Mouse (Mus musculus) limb, embryonic 11.5 days (tissue): ENCODE data around the gene Taf12. TPM values are rescaled to one million over a fixed set of nuclear protein-coding genes. Genes with fewer than 3 reads are reported as not detected.
"Not testable (repeated sequence)": the region's sequence is repeated elsewhere in the genome, so short reads cannot be mapped to it uniquely, and the experiment has no call there.

Experiments
- ATAC-seq: fragments of 200-750 bp; cut with Nextera tagmentation; 2 replicates; pipeline ENCODE4 v1.8.0; 2017; ENCODE audit warnings: low read depth; ENCODE audit not compliant: insufficient number of reproducible peaks, low FRiP score, low TSS enrichment
- DNase-seq: peaks from one replicate; pipeline ENCODE4 v3.0.0-alpha.2; 2015; ENCODE audit warnings: low spot score
- H3K27ac ChIP-seq: fragments of 300-500 bp; sonication (generic); replicated peaks from 2 replicates; pipeline ENCODE4 v1.5.1; 2014; ENCODE audit warnings: low read depth, mild to moderate bottlenecking, low read length
- H3K27me3 ChIP-seq: fragments of 300-500 bp; sonication (generic); 2 replicates; pipeline ENCODE4 v1.6.1; 2014; ENCODE audit warnings: mild to moderate bottlenecking, low read length, mixed read lengths; ENCODE audit not compliant: control insufficient read depth, insufficient read depth
- H3K36me3 ChIP-seq: fragments of 300-500 bp; sonication (generic); 2 replicates; pipeline ENCODE4 v1.6.1; 2014; ENCODE audit warnings: mild to moderate bottlenecking, low read length, moderate library complexity, mixed read lengths; ENCODE audit not compliant: control insufficient read depth, insufficient read depth
- H3K4me1 ChIP-seq: fragments of 300-500 bp; sonication (generic); 2 replicates; pipeline ENCODE4 v1.6.1; 2014; ENCODE audit warnings: low read length, mixed read lengths; ENCODE audit not compliant: control insufficient read depth, insufficient read depth
- H3K4me2 ChIP-seq: fragments of 300-500 bp; sonication (generic); 2 replicates; pipeline ENCODE4 v1.6.1; 2014; ENCODE audit warnings: low read depth, mild to moderate bottlenecking, moderate library complexity; ENCODE audit not compliant: severe bottlenecking
- H3K4me3 ChIP-seq: fragments of 300-500 bp; sonication (generic); 2 replicates; pipeline ENCODE4 v1.5.1; 2014; ENCODE audit warnings: low read depth, low read length
- H3K9ac ChIP-seq: fragments of 300-500 bp; sonication (generic); 2 replicates; pipeline ENCODE4 v1.6.1; 2014; ENCODE audit warnings: mild to moderate bottlenecking, low read length
- H3K9me3 ChIP-seq: fragments of 300-500 bp; sonication (generic); 2 replicates; pipeline ENCODE4 v1.6.1; 2016; ENCODE audit warnings: low read length; ENCODE audit not compliant: control insufficient read depth
- WGBS: fragments of 180-500 bp; shearing (Covaris S2); extraction: QIAGEN DNeasy Blood & Tissue Kit; methylation state at CpG from one replicate; pipeline ENCODE4 v1.1.7; 2014; 5-methylcytosine and 5-hydroxymethylcytosine counted together
- polyA plus RNA-seq: library from polyadenylated mRNA; unstranded; fragments of >200 nt; fragmentation: Nextera tagmentation; extraction: Ambion mirVana; gene quantifications from 2 replicates; pipeline ENCODE4 v1.2.1, GENCODE M21; 2014

The Taf12 gene
- polyA plus RNA-seq, 1 experiment from 2014 or later, result 64.4 TPM

DNA sequence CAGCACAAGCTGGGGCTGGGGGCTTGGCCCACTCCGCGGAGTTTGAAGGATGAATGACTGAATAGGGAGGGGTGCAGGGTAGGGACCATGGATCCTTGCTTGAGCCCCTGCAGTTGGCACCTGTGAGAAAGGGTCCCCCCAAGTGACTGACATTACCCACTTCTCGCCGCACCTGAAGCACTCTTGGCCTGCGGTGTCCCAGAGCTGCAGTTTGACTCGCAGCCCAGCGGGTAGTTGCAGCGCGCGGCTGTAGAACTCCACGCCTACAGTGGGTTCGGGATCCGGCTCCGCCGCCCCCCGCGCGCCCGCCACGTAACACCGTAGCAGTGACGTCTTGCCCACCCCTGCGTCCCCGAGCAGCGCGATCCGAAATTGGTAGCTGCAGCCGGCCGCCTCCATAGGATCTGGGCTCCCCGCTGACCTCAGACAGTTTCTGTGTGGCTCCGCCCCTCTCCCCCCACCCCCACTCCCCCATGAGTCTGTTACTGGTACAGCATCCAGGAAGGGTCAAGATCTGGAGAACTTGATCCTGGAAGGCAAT is 28.8 kb downstream of the Taf12 start, which contains the start of gene Rab42:
Gene Rab42, minus strand, starts transcription at position 447 of the 541 bp plus-strand sequence.
- H3K4me2 ChIP-seq, result peak within 1 kb of the TSS; percentile 74
- H3K27me3 ChIP-seq, result no peaks in the 10 kb centered on the region
- 1% methylated on average over 31 of the region's 31 CpGs for WGBS
- H3K4me3 ChIP-seq, result peak within 1 kb of the TSS; percentile 40
- H3K36me3 ChIP-seq, result no peaks in the 10 kb centered on the region
- H3K27ac ChIP-seq, result no peak within 1 kb of the TSS
- ATAC-seq, result peak; percentile 71
- H3K9me3 ChIP-seq, result no peaks in the 10 kb centered on the region
- peak within 1 kb of the TSS; percentile 56 for H3K9ac ChIP-seq
- DNase-seq, result peak; percentile 76
- 0 out of 2 replicates have a peak, but pooled peaks cover 4% of the 10 kb centered on the region for H3K4me1 ChIP-seq

DNA sequence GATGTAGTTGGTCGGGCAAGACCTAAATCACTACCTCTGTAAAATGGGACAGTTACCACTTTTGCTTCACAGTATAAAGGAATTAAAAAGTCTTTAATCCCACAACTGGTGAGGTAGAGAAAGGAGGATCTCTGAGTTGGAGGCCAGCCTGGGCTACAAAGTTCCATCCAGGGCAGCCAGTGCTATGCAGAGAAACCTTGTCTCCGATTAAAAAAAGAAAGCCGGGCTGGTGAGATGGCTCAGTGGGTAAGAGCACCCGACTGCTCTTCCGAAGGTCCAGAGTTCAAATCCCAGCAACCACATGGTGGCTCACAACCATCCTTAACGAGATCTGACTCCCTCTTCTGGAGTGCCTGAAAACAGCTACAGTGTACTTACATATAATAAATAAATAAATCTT is 29.3 kb downstream of the Taf12 start:
- not testable (repeated sequence) for H3K27me3 ChIP-seq, DNase-seq, ATAC-seq, H3K9me3 ChIP-seq, H3K27ac ChIP-seq, H3K4me1 ChIP-seq, H3K36me3 ChIP-seq
- peak overlapping the region; percentile 40 for H3K4me3 ChIP-seq
- H3K4me2 ChIP-seq, result peak overlapping the region; percentile 74
- WGBS, result 51% methylated on average over 6 of the region's 6 CpGs
- peak overlapping the region; percentile 56; the same call in 1 of the 2 replicates for H3K9ac ChIP-seq

DNA sequence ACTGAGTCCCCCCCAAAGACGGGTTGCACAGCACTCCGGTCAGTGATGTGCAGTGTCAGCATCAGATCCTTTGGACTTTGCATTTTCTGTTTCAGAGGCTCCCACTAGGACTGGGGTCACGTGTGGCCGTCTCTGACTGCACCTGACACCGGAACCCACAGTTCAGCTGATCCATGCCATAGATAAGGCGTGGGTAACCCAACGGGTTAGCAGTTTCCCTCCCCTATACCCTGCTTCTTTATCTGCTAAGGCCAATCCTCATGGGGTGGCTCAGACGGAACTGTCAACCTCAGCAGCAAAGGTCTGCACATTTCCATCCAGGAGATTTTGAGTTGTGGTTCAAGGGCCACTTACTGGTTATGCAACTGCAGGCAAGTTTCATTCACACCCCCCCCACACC is 31.1 kb downstream of the Taf12 start:
- Histone ChIP-seq H3K27me3 (no peaks in the 10 kb centered on the region), H3K4me1 (peaks cover 7% of the 10 kb centered on the region; the same call in 1 of the 2 replicates), H3K36me3 (peaks cover 4% of the 10 kb centered on the region), H3K4me2 (no peak overlapping the region), H3K9ac (no peak overlapping the region), H3K27ac (no peak overlapping the region), H3K4me3 (no peak overlapping the region), H3K9me3 (no peaks in the 10 kb centered on the region)
- ATAC-seq (no peak), DNase-seq (no peak)
- WGBS, result 86% methylated on average over 8 of the region's 8 CpGs

DNA sequence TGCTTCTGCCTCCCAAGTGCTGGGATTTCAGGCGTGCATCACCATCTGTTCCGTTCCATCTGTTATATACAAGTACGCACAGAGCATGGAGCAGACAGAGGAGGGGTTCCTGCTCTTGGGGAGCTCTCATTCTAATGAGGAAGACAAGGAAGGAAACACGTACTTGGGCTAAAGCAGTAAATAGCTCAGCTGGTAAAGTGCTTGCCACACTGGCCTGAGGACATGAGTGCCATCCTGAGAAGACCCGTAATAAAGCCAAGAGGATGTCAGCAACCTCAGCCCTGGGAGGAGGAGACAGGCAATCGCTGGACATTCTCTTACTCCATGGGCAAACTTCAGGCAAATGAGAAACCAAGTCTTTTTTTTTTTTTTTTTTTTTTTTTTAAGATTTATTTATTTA is 31.8 kb downstream of the Taf12 start:
- WGBS, result 68% methylated on average over 6 of the region's 6 CpGs
- H3K4me3 ChIP-seq, result no peak overlapping the region
- ATAC-seq, result no peak
- no peak overlapping the region for H3K9ac ChIP-seq
- no peak for DNase-seq
- H3K4me1 ChIP-seq, result peaks cover 7% of the 10 kb centered on the region; the same call in 1 of the 2 replicates
- H3K4me2 ChIP-seq, result no peak overlapping the region
- H3K27ac ChIP-seq, result no peak overlapping the region
- H3K36me3 ChIP-seq, result peaks cover 7% of the 10 kb centered on the region
- H3K27me3 ChIP-seq, result no peaks in the 10 kb centered on the region
- H3K9me3 ChIP-seq, result no peaks in the 10 kb centered on the region

DNA sequence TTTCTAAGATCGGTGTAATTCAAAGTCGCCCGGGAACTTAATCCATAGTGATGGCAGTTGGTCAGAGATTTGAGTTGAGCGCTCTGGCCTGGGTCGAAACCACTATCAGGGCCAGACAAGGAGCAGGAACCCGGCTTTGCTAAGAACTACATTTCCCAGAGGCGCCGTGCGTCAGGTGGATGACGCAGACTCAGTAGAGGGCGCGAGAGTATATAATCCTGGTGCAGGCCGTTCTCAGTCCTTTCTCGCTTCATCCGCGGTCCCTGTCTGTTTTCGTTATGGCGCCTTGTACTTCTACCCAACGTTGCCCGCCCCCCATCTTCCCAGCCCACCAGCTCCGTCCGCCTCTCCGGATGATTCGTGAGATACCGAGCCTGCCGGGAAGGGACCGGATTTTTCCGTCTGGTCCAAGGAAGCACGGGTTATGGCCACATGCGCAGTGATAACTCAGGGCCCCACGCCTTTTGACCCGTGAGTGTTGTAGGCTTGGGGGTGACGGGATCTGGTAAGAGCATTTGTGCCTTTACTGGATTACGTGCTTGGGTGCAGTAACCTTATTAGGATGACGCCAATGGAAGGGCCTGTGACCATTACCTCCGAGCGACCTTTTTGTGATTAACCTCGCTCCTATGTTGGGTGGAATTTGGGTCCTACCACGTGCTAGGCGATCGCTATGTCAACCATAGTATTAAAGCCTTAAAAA is 34.4 kb downstream of the Taf12 start:
- under 1% methylated on average over 41 of the region's 41 CpGs for WGBS
- DNase-seq (peak; percentile 91), ATAC-seq (peak; percentile 89)
- Histone ChIP-seq H3K27ac (peak overlapping the region; percentile 63), H3K4me1 (peaks cover 3% of the 10 kb centered on the region; the same call in 1 of the 2 replicates), H3K4me2 (peak overlapping the region; percentile 88), H3K36me3 (peaks cover 16% of the 10 kb centered on the region), H3K27me3 (no peaks in the 10 kb centered on the region), H3K4me3 (peak overlapping the region; percentile 75), H3K9me3 (no peaks in the 10 kb centered on the region), H3K9ac (peak overlapping the region; percentile 88)

DNA sequence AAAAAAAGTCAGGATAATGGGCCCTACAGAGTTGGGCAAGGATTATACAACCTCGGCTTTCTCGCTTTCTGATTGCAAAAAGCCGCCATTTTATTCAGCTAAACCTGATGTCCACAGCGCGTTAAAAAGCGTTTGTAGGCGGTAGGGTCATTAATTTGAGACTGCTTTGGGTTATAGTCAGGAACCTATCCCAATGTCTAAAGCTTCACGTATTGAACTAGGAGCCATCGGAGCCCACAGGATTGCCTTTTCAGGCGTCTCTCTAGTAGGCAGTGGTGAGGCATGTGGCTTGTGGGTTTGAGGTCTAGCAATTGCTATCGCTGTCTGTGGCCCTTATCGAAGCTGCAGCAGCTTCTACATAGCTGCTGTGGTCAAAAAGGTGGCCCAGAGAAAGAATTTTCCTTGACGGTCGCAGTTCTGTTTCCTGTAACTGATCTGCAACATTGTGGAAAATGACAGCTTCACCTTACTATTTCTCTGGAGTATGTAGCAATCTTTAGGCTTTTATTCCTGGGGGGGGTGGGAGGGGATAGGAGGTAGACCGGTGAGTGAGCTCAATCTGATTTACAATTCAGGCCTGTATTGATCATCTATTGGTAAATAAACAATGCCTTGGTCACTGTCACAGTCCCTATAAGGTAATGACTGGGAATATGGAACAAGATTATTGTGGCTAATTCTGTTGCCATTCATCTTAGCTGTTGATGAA is 35.1 kb downstream of the Taf12 start:
- Histone ChIP-seq H3K4me3 (peak overlapping the region; percentile 75), H3K36me3 (peaks cover 18% of the 10 kb centered on the region), H3K27ac (peak overlapping the region; percentile 63), H3K4me2 (peak overlapping the region; percentile 88), H3K9me3 (no peaks in the 10 kb centered on the region), H3K9ac (peak overlapping the region; percentile 88), H3K27me3 (no peaks in the 10 kb centered on the region), H3K4me1 (peaks cover 3% of the 10 kb centered on the region; the same call in 1 of the 2 replicates)
- under 1% methylated on average over 15 of the region's 15 CpGs for WGBS
- ATAC-seq (no peak), DNase-seq (no peak)

DNA sequence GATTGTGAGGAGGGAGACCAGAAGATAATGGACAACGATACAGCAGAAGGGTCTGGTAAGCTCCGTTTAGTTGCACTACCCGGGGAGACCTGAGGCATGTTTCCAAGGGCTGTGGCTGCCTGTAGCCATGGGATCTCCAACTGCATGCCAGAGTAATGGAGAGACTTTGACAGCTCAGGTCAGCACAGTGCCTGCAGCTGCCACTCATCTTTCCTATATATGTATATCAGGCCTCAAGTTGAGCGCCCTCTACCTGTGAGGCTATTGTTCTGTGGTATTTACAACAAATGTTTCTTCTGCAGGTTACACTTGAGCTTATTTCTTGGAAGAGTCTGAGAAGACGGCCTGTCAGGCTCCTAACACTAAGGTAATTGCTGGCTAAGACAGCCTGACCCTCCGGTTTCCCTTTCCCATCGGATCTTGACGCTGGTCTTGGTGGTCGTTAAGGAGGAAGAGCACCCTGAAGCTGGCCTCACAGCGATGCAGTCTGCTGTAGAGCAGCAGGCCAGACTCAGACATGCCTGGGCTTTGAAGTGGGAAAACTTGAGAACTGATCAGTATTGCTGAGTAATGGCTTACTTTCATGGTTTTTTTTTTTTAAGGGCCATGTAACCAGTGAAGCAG is 35.8 kb downstream of the Taf12 start:
- Histone ChIP-seq H3K9me3 (no peaks in the 10 kb centered on the region), H3K4me2 (peak overlapping the region; percentile 88), H3K9ac (peak overlapping the region; percentile 88; the same call in 1 of the 2 replicates), H3K27ac (no peak overlapping the region), H3K36me3 (peaks cover 18% of the 10 kb centered on the region), H3K27me3 (no peaks in the 10 kb centered on the region), H3K4me3 (peak overlapping the region; percentile 75), H3K4me1 (peaks cover 3% of the 10 kb centered on the region; the same call in 1 of the 2 replicates)
- DNase-seq (peak; percentile 48), ATAC-seq (no peak)
- 29% methylated on average over 10 of the region's 10 CpGs for WGBS

DNA sequence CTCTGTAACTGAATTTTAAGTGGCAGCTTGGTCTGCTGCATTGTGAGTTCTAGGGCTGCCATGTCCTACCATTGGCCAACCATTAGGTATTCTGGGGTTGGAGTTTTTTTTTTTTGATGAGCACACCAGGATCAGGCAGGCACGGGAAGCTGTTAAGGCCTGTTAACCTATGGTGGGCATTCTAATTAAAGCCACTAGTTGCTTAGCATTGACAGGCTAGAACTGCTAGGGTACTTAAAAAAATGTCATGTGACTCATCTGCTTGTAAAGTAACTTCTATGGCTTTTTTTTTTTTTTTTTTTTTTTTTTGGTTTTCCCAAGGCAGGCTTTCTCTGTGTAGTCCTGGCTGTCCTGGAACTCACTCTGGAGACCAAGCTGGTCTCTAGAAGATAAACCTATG is 37.0 kb downstream of the Taf12 start:
- Histone ChIP-seq H3K36me3 (peaks cover 20% of the 10 kb centered on the region), H3K27me3 (no peaks in the 10 kb centered on the region), H3K4me2 (no peak overlapping the region), H3K27ac (no peak overlapping the region), H3K9ac (no peak overlapping the region), H3K4me1 (peaks cover 3% of the 10 kb centered on the region; the same call in 1 of the 2 replicates), H3K9me3 (no peaks in the 10 kb centered on the region), H3K4me3 (no peak overlapping the region)
- 23% methylated on average over 1 of the region's 1 CpGs for WGBS
- DNase-seq (no peak), ATAC-seq (no peak)
